Mouse (Mus musculus): ENCODE measurements around the gene Ranbp10. TPM values are rescaled to one million over a fixed set of nuclear protein-coding genes. Genes with fewer than 3 reads are reported as not detected.
"Not testable (repeated sequence)": the region's sequence is repeated elsewhere in the genome, so short reads cannot be mapped to it uniquely, and the experiment has no call there.

The Ranbp10 gene
- polyA plus RNA-seq, 1 experiment from 2014 or later: 36.1 TPM

- not testable (repeated sequence) for H3K27me3 ChIP-seq; H3K9me3 ChIP-seq (replicated peaks); H3K36me3 ChIP-seq
- Histone ChIP-seq H3K4me3 (replicated peaks) (peak overlapping the region; percentile 57), H3K4me2 (peak overlapping the region; percentile 63), H3K9ac (peak overlapping the region; percentile 71), H3K27ac (peak overlapping the region; percentile 96), H3K4me1 (replicated peaks) (peaks cover 69% of the 10 kb centered on the region)
- 65% methylated on average over 2 of the region's 2 CpGs for WGBS (ENCODE audit: insufficient replicate concordance)
- ATAC-seq (ENCODE audit: low read depth) (0 out of 2 replicates have a peak, but pooled peaks have one; percentile 13), DNase-seq (peak; percentile 50)
Observed at GRCm38 (mm10) chr8:105833740-105834139, 6.6 kb upstream of the Ranbp10 start.

- 0 out of 2 replicates have a peak, but pooled peaks cover 4% of the 10 kb centered on the region for H3K9me3 ChIP-seq (replicated peaks)
- H3K9ac ChIP-seq: peak overlapping the region; percentile 98
- WGBS (ENCODE audit: insufficient replicate concordance): under 1% methylated on average over 4 of the region's 4 CpGs
- H3K36me3 ChIP-seq: peaks cover 50% of the 10 kb centered on the region
- H3K27me3 ChIP-seq: no peaks in the 10 kb centered on the region
- DNase-seq (no peak), ATAC-seq (ENCODE audit: low read depth) (no peak)
- peak overlapping the region; percentile 99 for H3K27ac ChIP-seq
- peaks cover 81% of the 10 kb centered on the region for H3K4me1 ChIP-seq (replicated peaks)
- H3K4me3 ChIP-seq (replicated peaks): peak overlapping the region; percentile 91
- peak overlapping the region; percentile 76 for H3K4me2 ChIP-seq
Observed at GRCm38 (mm10) chr8:105826379-105826778, 771 bp downstream of the Ranbp10 start.

GRCm38 (mm10) chr8:105825506-105825905 lies 1.6 kb downstream of the Ranbp10 start:
- peak overlapping the region; percentile 76 for H3K4me2 ChIP-seq
- no peak for ATAC-seq (ENCODE audit: low read depth)
- peak overlapping the region; percentile 91 for H3K4me3 ChIP-seq (replicated peaks)
- peak overlapping the region; percentile 98 for H3K9ac ChIP-seq
- H3K36me3 ChIP-seq: peaks cover 57% of the 10 kb centered on the region
- no peak for DNase-seq
- H3K4me1 ChIP-seq (replicated peaks): peaks cover 80% of the 10 kb centered on the region
- H3K27me3 ChIP-seq: no peaks in the 10 kb centered on the region
- 0 out of 2 replicates have a peak, but pooled peaks cover 4% of the 10 kb centered on the region for H3K9me3 ChIP-seq (replicated peaks)
- H3K27ac ChIP-seq: peak overlapping the region; percentile 99
- WGBS (ENCODE audit: insufficient replicate concordance): 57% methylated on average over 4 of the region's 4 CpGs

GRCm38 (mm10) chr8:105820925-105821324 lies 6.2 kb downstream of the Ranbp10 start:
- Histone ChIP-seq H3K4me3 (replicated peaks) (peak overlapping the region; percentile 91), H3K9ac (peak overlapping the region; percentile 78)
- DNase-seq: peak; percentile 95

DNA sequence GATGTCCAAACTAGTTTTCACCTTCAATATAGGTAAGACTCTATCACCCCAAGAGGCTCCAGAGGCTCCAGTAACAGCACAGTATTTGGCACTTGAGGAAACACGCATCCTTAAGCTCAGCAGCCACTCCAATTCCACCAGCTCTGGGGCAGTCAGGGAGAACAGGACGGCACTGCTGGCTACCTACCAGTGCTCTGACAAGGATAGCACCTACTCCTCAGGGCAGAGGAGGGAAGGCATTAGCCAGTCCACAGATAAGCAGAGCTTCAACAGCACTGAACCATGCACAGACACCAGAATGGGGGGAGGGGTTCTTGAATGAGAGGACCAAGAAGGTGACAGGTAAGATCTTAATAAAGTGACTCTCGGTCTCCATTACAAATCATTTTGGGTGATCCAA lies 7.5 kb downstream of the Ranbp10 start:
- peak; percentile 59 for DNase-seq
- peak overlapping the region; percentile 78 for H3K9ac ChIP-seq
- 50% methylated on average over 3 of the region's 3 CpGs for WGBS (ENCODE audit: insufficient replicate concordance)
- peaks cover 92% of the 10 kb centered on the region for H3K4me1 ChIP-seq (replicated peaks)
- H3K27ac ChIP-seq: peak overlapping the region; percentile 99
- peaks cover 90% of the 10 kb centered on the region for H3K36me3 ChIP-seq
- peak; percentile 44 for ATAC-seq (ENCODE audit: low read depth)
- peak overlapping the region; percentile 50 for H3K4me3 ChIP-seq (replicated peaks)
- 0 out of 2 replicates have a peak, but pooled peaks cover 4% of the 10 kb centered on the region for H3K9me3 ChIP-seq (replicated peaks)
- no peaks in the 10 kb centered on the region for H3K27me3 ChIP-seq
- H3K4me2 ChIP-seq: peak overlapping the region; percentile 78

More at GRCm38 (mm10) chr8:105820925-105821324, 6.2 kb downstream of the Ranbp10 start:
- Histone ChIP-seq H3K9me3 (replicated peaks) (0 out of 2 replicates have a peak, but pooled peaks cover 4% of the 10 kb centered on the region), H3K4me2 (peak overlapping the region; percentile 78), H3K27ac (peak overlapping the region; percentile 99), H3K27me3 (no peaks in the 10 kb centered on the region), H3K4me1 (replicated peaks) (peaks cover 90% of the 10 kb centered on the region), H3K36me3 (peaks cover 91% of the 10 kb centered on the region)
- WGBS (ENCODE audit: insufficient replicate concordance): 26% methylated on average over 1 of the region's 1 CpGs
- peak; percentile 95 for ATAC-seq (ENCODE audit: low read depth)

DNA sequence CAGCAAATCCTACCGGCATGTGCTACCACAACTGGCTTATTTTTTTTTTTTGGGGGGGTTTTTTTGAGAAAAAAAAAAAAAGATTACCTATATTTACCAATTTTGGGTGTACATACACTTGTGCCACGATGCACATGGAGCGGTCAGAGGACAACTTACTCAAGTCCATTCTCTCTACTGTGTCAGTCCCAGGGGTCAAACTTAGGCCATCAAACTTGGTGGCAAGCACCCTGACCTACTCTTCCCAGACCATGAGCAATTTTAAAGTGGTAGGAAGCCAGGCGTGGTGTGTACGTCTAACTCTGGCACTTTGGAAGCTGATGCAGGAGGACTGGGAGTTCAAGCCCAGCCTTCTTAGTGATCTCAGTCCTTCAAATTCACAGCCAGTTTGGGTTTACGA lies 13.9 kb downstream of the Ranbp10 start:
- peak overlapping the region; percentile 56 for H3K4me2 ChIP-seq
- H3K27ac ChIP-seq: peak overlapping the region; percentile 84
- H3K4me1 ChIP-seq (replicated peaks): peaks cover 92% of the 10 kb centered on the region
- peak overlapping the region; percentile 63 for H3K9ac ChIP-seq
- no peaks in the 10 kb centered on the region for H3K9me3 ChIP-seq (replicated peaks)
- no peak for ATAC-seq (ENCODE audit: low read depth)
- peaks cover 86% of the 10 kb centered on the region for H3K36me3 ChIP-seq
- WGBS (ENCODE audit: insufficient replicate concordance): 91% methylated on average over 6 of the region's 6 CpGs
- no peaks in the 10 kb centered on the region for H3K27me3 ChIP-seq
- DNase-seq: no peak
- peak overlapping the region; percentile 31 for H3K4me3 ChIP-seq (replicated peaks)

- H3K9ac ChIP-seq: peak overlapping the region; percentile 63
- H3K4me1 ChIP-seq (replicated peaks): peaks cover 92% of the 10 kb centered on the region
- peaks cover 86% of the 10 kb centered on the region for H3K36me3 ChIP-seq
- DNase-seq (no peak), ATAC-seq (ENCODE audit: low read depth) (no peak)
- peak overlapping the region; percentile 31 for H3K4me3 ChIP-seq (replicated peaks)
- H3K4me2 ChIP-seq: peak overlapping the region; percentile 56
- 80% methylated on average over 5 of the region's 5 CpGs for WGBS (ENCODE audit: insufficient replicate concordance)
- H3K27ac ChIP-seq: peak overlapping the region; percentile 84
- no peaks in the 10 kb centered on the region for H3K9me3 ChIP-seq (replicated peaks)
- no peaks in the 10 kb centered on the region for H3K27me3 ChIP-seq
Observed at GRCm38 (mm10) chr8:105812511-105812910, 14.6 kb downstream of the Ranbp10 start.

DNA sequence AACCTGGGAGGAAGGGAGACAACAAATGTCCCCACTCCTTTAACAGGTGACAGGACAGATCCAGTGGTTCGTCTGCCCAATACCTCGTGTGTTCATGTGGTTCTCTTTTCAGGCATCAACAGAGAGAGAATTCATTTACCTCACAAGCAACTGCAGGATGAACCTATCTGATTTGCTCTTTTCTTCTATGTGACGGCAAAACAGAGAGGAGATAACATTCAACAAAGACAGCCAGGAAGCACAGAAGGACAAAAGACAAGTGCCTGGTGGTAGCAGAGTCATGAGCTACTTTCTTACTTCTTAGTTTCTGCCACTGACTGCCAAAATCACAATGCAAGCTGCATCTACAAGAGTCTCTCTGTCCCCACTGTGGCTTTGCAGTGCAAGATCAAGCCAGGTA lies 15.6 kb downstream of the Ranbp10 start:
- H3K36me3 ChIP-seq: peaks cover 87% of the 10 kb centered on the region
- ATAC-seq (ENCODE audit: low read depth): peak; percentile 11
- H3K27ac ChIP-seq: peak overlapping the region; percentile 84
- H3K9me3 ChIP-seq (replicated peaks): no peaks in the 10 kb centered on the region
- H3K9ac ChIP-seq: peak overlapping the region; percentile 63
- no peaks in the 10 kb centered on the region for H3K27me3 ChIP-seq
- H3K4me2 ChIP-seq: peak overlapping the region; percentile 56
- no peak for DNase-seq
- WGBS (ENCODE audit: insufficient replicate concordance): 37% methylated on average over 3 of the region's 3 CpGs
- H3K4me1 ChIP-seq (replicated peaks): peaks cover 94% of the 10 kb centered on the region
- H3K4me3 ChIP-seq (replicated peaks): peak overlapping the region; percentile 31

GRCm38 (mm10) chr8:105811061-105811460 lies 16.1 kb downstream of the Ranbp10 start:
- Histone ChIP-seq H3K4me1 (replicated peaks) (peaks cover 97% of the 10 kb centered on the region), H3K27ac (peak overlapping the region; percentile 84), H3K36me3 (peaks cover 89% of the 10 kb centered on the region), H3K9ac (peak overlapping the region; percentile 63), H3K4me3 (replicated peaks) (peak overlapping the region; percentile 31), H3K4me2 (peak overlapping the region; percentile 56), H3K9me3 (replicated peaks) (no peaks in the 10 kb centered on the region), H3K27me3 (no peaks in the 10 kb centered on the region)
- WGBS (ENCODE audit: insufficient replicate concordance): 48% methylated on average over 10 of the region's 10 CpGs
- DNase-seq: no peak
- peak; percentile 72 for ATAC-seq (ENCODE audit: low read depth)

DNA sequence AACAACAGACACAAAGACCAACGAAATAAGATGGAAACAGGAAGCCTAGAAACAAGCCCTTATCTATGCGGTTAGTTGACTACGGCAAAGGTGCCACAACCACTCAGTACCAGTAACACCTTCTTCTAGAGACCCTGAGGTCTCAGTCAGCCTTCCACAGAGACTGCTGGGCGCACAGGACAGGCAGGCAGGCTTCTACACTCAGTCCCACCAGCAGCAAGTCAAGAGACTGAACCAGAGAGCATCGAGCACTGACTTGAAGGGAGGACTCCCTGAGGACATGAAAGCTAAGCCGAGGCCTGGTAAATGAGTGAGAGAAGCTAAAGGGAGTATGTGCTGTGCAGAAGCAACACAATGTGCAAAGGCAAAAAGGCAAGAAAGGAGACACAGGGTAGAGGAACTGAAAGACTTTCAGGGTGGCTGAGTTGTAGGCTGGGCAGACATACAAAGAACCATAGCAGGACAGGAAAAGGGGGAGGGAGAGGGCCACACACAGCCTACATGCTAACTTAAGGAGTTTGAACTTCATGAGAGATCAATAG lies 16.8 kb downstream of the Ranbp10 start:
- ATAC-seq (ENCODE audit: low read depth) (peak; percentile 17; the same call in 1 of the 2 replicates), DNase-seq (no peak)
- Histone ChIP-seq H3K9ac (peak overlapping the region; percentile 63), H3K9me3 (replicated peaks) (no peaks in the 10 kb centered on the region), H3K4me2 (peak overlapping the region; percentile 56), H3K36me3 (peaks cover 89% of the 10 kb centered on the region), H3K4me3 (replicated peaks) (peak overlapping the region; percentile 31; the same call in 1 of the 2 replicates), H3K4me1 (replicated peaks) (peaks cover 97% of the 10 kb centered on the region), H3K27me3 (no peaks in the 10 kb centered on the region), H3K27ac (peak overlapping the region; percentile 84)
- 40% methylated on average over 6 of the region's 6 CpGs for WGBS (ENCODE audit: insufficient replicate concordance)

DNA sequence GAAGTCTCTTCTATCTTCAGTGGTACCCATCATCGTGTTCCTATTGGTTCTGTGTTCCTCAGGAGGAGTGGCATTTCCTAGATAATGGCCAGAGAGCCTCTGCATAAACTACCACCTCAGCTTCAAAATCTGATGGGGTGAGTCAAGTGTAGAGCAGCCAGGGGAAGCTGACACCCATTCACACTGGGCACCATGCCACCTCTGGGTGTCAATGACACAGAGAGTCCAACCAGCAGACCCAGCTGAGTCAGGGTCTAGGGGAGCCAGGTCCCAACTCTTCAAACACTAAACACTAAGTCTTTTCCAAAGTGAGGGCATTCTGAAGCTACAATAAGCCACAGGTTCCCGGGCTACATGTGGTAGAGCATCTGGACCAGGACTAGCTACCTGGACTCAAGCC lies 18.7 kb downstream of the Ranbp10 start:
- DNase-seq: no peak
- Histone ChIP-seq H3K9me3 (replicated peaks) (no peaks in the 10 kb centered on the region), H3K4me1 (replicated peaks) (peaks cover 95% of the 10 kb centered on the region), H3K36me3 (peaks cover 89% of the 10 kb centered on the region), H3K27ac (peak overlapping the region; percentile 71), H3K27me3 (no peaks in the 10 kb centered on the region), H3K4me3 (replicated peaks) (no peak overlapping the region), H3K9ac (0 out of 2 replicates have a peak overlapping the region, but pooled peaks have one; percentile 27), H3K4me2 (peak overlapping the region; percentile 13; the same call in 1 of the 2 replicates)
- no peak for ATAC-seq (ENCODE audit: low read depth)
- WGBS (ENCODE audit: insufficient replicate concordance): 78% methylated on average over 2 of the region's 2 CpGs

Data from liver, embryonic 13.5 days (tissue).